ENCODE assay signal across 18 mouse cellular contexts in genomic region chr10:68035707-68036367, GRCm38 (mm10). TPM values are rescaled to one million over a fixed set of nuclear protein-coding genes. Genes with fewer than 3 reads are reported as not detected.
DNase-seq lines count a peak whose midpoint lies in the region; ATAC-seq lines count a peak whose summit lies in the region.
"Had no signal": no experiment of that assay in that cellular context is flagged by ENCODE, and none has a peak within 500 bp of the region (broad histone marks: within the 10 kb centered on the region; RNA-seq: fewer than 3 reads in every experiment).

No protein-coding gene starts in this region.

- no peak for DNase-seq in frontal cortex, postnatal 14 days (ENCODE audit: low spot score in 2 of 2)
- DNase-seq in right cerebral cortex, adult 2 months (ENCODE audit: low spot score in 2 of 2), result peak; percentile 8 to 18
- no peak for DNase-seq in right cerebral cortex, postnatal 10 days (ENCODE audit: low spot score in 2 of 2)
- DNase-seq in adrenal gland, postnatal 4 days (ENCODE audit: low spot score in 2 of 2), result no peak
- DNase-seq in ovary, postnatal 36 days (ENCODE audit: low spot score), result no peak
- DNase-seq in spleen, adult 18-20 months, result no peak
- DNase-seq: adrenal gland, adult 2 months; adrenal gland, postnatal 25 days; cerebellum, adult 11 months; cerebellum, adult 9-11 months; cerebellum, postnatal 36 days; gastrocnemius, adult 2 months; gastrocnemius, postnatal 25 days; kidney, adult 18-20 months had no signal

- peak; percentile 47; the same call in 1 of the 2 replicates for ATAC-seq in frontal cortex, adult (ENCODE audit: low TSS enrichment)
- ATAC-seq in activated CD4-positive, CD25-positive, alpha-beta regulatory T cell, adult 4 months, result peak; percentile 45
- ATAC-seq: forebrain, embryonic 14.5 days had no signal

RNA-seq across cellular contexts. Expression of gene Rtkn2, which starts 56.5 kb away (rescaled TPM):
- 1 to 10 TPM in 1 of 2 experiments, under 1 TPM in 1; 0.23 to 1.6 TPM for polyA plus RNA-seq in activated CD4-positive, CD25-positive, alpha-beta regulatory T cell, adult 4 months (2017; shearing (Covaris generic))
- total RNA-seq in adrenal gland, postnatal 4 days (2021), result 1 to 10 TPM; 2.0 to 2.6 TPM
- polyA plus RNA-seq: adrenal gland, adult 2 months; erythroblast, embryonic 14.5 days had no signal

Comparison
In these comparisons a context has a peak if more than half of its experiments do, and no peak if none do; other contexts are left out.
1. DNase-seq: peak in right cerebral cortex, adult 2 months (2 of 2); none in frontal cortex, postnatal 14 days (0 of 2), right cerebral cortex, postnatal 10 days (0 of 2), adrenal gland, postnatal 4 days (0 of 2), ovary, postnatal 36 days (single experiment) and spleen, adult 18-20 months (0 of 2).